8 mouse cellular contexts compared by ENCODE assay signal in the genomic region with DNA sequence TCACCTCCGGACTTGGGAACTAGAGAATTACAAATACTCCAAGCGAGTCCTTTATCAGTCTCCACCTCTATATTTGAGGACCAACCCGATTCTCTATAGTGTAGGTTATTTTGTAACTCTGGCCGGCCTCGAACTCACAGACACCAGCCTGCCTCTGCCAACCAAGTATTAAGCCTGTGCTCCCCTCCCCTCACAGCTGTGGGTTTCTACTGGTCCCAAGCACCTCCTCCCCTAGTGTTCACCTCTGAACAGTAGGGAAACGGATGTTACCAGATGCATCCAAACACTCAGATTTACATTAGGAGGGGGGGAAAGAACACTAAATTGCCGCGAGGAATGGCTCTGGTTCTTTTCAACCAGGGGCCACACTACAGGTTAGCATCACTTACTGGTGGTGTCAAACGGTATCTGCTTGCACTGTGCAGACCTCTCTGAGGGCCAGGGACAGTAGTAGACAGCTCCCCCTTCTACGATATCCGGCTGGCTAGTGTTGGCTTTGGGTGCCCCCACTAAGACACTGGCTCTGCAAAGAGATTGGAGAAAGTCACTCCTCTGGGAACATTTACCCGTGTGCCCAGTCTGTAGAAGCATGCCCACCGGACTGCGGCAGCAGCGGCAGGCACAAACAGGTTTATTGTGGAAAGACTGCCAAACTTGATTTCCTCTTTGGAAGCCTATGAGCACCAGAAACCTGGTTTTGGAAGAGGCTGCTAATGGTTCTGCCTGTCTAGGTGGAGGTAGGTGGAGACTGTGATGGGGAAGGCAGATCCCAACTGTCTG. TPM values are rescaled to one million over a fixed set of nuclear protein-coding genes. Genes with fewer than 3 reads are reported as not detected.
DNase-seq lines count a peak whose midpoint lies in the region; ATAC-seq and TF ChIP-seq lines count a peak whose summit lies in the region.

No protein-coding gene starts in this region.

- TF ChIP-seq CTCF in lung, adult 2 months (IDR thresholded peaks at IDR 0.05; ENCODE audit: insufficient read depth, low read length): no peak

- no peak overlapping the region for H3K9ac ChIP-seq in forebrain, embryonic 14.5 days (ENCODE audit: low read length)
- peak overlapping the region; percentile 70 for H3K9ac ChIP-seq in neural tube, embryonic 15.5 days (replicated peaks)

- H3K4me3 ChIP-seq in lung, adult 2 months (replicated peaks; ENCODE audit: extremely low read depth, low read depth, low read length): peak overlapping the region; percentile 63
- H3K4me3 ChIP-seq in forebrain, embryonic 14.5 days (ENCODE audit: low read depth, low read length): peak overlapping the region; percentile 63
- H3K4me3 ChIP-seq in limb, embryonic 10.5 days: peak overlapping the region; percentile 86
- H3K4me3 ChIP-seq in neural tube, embryonic 15.5 days (replicated peaks): peak overlapping the region; percentile 72

- no peaks in the 10 kb centered on the region for H3K36me3 ChIP-seq in forebrain, embryonic 14.5 days (ENCODE audit: control insufficient read depth, insufficient read depth, low read length)
- H3K36me3 ChIP-seq in limb, embryonic 10.5 days: no peaks in the 10 kb centered on the region
- H3K36me3 ChIP-seq in neural tube, embryonic 15.5 days: no peaks in the 10 kb centered on the region

- H3K4me1 ChIP-seq in lung, adult 2 months (ENCODE audit: control insufficient read depth, insufficient read depth, low read length): no peaks in the 10 kb centered on the region
- H3K4me1 ChIP-seq in forebrain, embryonic 14.5 days (ENCODE audit: control insufficient read depth, insufficient read depth, low read length): no peaks in the 10 kb centered on the region
- H3K4me1 ChIP-seq in limb, embryonic 10.5 days: peaks cover 27% of the 10 kb centered on the region
- H3K4me1 ChIP-seq in neural tube, embryonic 15.5 days: peaks cover 14% of the 10 kb centered on the region; the same call in 1 of the 2 replicates

- WGBS in lung, adult 2 months: 46% methylated on average over 15 of the region's 15 CpGs
- 75% methylated on average over 15 of the region's 15 CpGs for whole genome bisulfite sequencing in forebrain, embryonic 14.5 days
- 64% methylated on average over 15 of the region's 15 CpGs for WGBS in limb, embryonic 10.5 days
- WGBS in neural tube, embryonic 15.5 days: 74% methylated on average over 15 of the region's 15 CpGs

- no peak for DNase-seq in lung, adult 2 months
- DNase-seq in lung, adult 18-20 months: no peak
- DNase-seq in forebrain, embryonic 14.5 days (ENCODE audit: low spot score): no peak
- peak; percentile 47 for DNase-seq in limb, embryonic 10.5 days (ENCODE audit: low spot score)
- DNase-seq in gastrocnemius, postnatal 25 days: no peak
- DNase-seq in c-Kit-positive CD71-positive TER-119-positive erythroid progenitor cells, embryonic 14.5 days (ENCODE audit: low spot score): no peak

- H3K4me2 ChIP-seq in forebrain, embryonic 14.5 days (ENCODE audit: low read length): peak overlapping the region; percentile 83
- H3K4me2 ChIP-seq in neural tube, embryonic 15.5 days: peak overlapping the region; percentile 91

- H3K27me3 ChIP-seq in forebrain, embryonic 14.5 days (replicated peaks; ENCODE audit: control insufficient read depth, insufficient read depth, low read length): no peaks in the 10 kb centered on the region
- peaks cover 19% of the 10 kb centered on the region for H3K27me3 ChIP-seq in limb, embryonic 10.5 days (ENCODE audit: low read depth, poor library complexity, severe bottlenecking)
- H3K27me3 ChIP-seq in neural tube, embryonic 15.5 days (replicated peaks): peaks cover 12% of the 10 kb centered on the region

- TF ChIP-seq POLR2A in lung, adult 2 months (IDR thresholded peaks at IDR 0.05; ENCODE audit: borderline replicate concordance, extremely low read depth, low read depth, low read length): no peak

- H3K9me3 ChIP-seq in forebrain, embryonic 14.5 days (replicated peaks; ENCODE audit: control insufficient read depth, low read length): no peaks in the 10 kb centered on the region
- H3K9me3 ChIP-seq in limb, embryonic 10.5 days (replicated peaks): no peaks in the 10 kb centered on the region
- H3K9me3 ChIP-seq in neural tube, embryonic 15.5 days (replicated peaks): no peaks in the 10 kb centered on the region

- no peak for ATAC-seq in forebrain, embryonic 14.5 days
- peak; percentile 8; the same call in 1 of the 2 replicates for ATAC-seq in neural tube, embryonic 15.5 days (ENCODE audit: low FRiP score)
- ATAC-seq in megakaryocyte, adult 5-6 weeks (ENCODE audit: poor library complexity, severe bottlenecking): no peak

- no peak overlapping the region for H3K27ac ChIP-seq in forebrain, embryonic 14.5 days (ENCODE audit: low read depth, low read length)
- peak overlapping the region; percentile 92 for H3K27ac ChIP-seq in limb, embryonic 10.5 days
- no peak overlapping the region for H3K27ac ChIP-seq in neural tube, embryonic 15.5 days (replicated peaks)

RNA-seq across cellular contexts. Expression of a gene that starts 1.1 kb away (rescaled TPM):
- polyA plus RNA-seq in lung, adult 2 months (2012; rRNA removed): 57.7 and 65.9 TPM in 2 replicates
- 1.5 and 2.3 TPM in 2 replicates for polyA plus RNA-seq in forebrain, embryonic 14.5 days (2014; fragmentation: Nextera tagmentation; extraction: Ambion mirVana)
- polyA plus RNA-seq in limb, embryonic 10.5 days (2016; fragmentation: Nextera tagmentation; extraction: Ambion mirVana): 8.0 and 9.7 TPM in 2 replicates
- 4.3 and 4.6 TPM in 2 replicates for polyA plus RNA-seq in neural tube, embryonic 15.5 days (2015; fragmentation: Nextera tagmentation; extraction: Ambion mirVana)
- total RNA-seq in gastrocnemius, postnatal 25 days (2021): 1 to 10 TPM; 2.1 to 2.2 TPM
- 8.3 and 11.4 TPM in 2 replicates for total RNA-seq in megakaryocyte, adult 5-6 weeks (2015)
- 8.9 and 15.0 TPM in 2 replicates for total RNA-seq in megakaryocyte, adult 5-6 weeks (2017)
